Mouse (Mus musculus) spleen, adult 2 months (tissue): Measurements from ENCODE around the gene Smco4.

Experiments used
- CTCF ChIP-seq: fragments of 200-500 bp; IDR thresholded peaks from 2 replicates; pipeline ENCODE4 v1.5.1; 2011; ENCODE audit warnings: mild to moderate bottlenecking, inconsistent platforms; ENCODE audit not compliant: insufficient read depth, insufficient read length, insufficient replicate concordance; ENCODE audit errors: extremely low read depth
- POLR2A ChIP-seq: fragments of 200-500 bp; IDR thresholded peaks from 2 replicates; pipeline ENCODE4 v1.6.1; 2011; ENCODE audit warnings: low read depth, low read length, inconsistent platforms

GRCm38 (mm10) chr9:15585956-15586355 lies 92.7 kb downstream of the Smco4 start:
- TF ChIP-seq CTCF (no peak), POLR2A (no peak)
